Mouse (Mus musculus): ENCODE results near the gene Ccl5. TPM values are rescaled to one million over a fixed set of nuclear protein-coding genes. Genes with fewer than 3 reads are reported as not detected.

Gene Ccl5
- polyA plus RNA-seq, 1 experiment = 194 TPM

DNA sequence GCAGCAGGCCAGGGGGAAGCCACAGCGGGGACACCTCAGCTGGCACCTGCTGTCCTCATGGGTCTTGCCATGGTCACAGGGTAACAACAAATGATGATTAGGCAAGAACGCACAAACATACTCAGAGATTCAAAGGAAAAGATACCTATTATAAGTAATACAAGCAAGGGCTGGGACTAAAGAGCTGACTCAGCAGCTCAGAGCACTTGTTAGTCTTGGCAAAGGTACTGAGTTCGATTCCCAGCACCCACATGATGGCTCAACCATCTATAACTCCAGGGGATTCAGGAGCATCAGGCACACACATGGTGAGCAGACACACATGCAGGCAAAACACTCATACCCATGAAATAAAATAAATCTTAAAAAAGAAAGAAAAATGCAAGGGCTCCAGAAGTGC lies 11.1 kb upstream of the Ccl5 start:
- no peak for DNase-seq (ENCODE audit: low read depth, low spot score)
- 91% methylated on average over 3 of the region's 3 CpGs for WGBS

DNA sequence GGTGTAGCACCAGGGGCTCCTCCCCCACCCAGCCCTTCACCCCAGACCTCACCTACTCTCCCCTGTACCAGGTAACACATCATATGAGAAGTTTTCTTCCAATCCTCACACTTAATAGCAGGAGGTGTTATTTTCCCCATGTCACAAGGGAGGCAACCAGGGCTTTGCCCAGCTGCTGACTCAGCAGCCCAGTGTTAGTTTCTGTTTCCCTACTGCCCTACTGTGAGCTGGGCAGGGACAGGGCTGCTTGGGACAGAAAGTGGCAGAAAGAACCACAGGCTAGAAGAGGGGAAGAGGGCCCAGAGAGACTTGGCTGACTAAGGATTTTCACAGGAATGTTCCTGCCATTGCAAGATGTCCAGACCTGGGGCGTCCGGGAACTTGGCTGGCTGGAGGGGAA lies 10.6 kb upstream of the Ccl5 start:
- no peak for DNase-seq (ENCODE audit: low read depth, low spot score)
- 88% methylated on average over 2 of the region's 2 CpGs for WGBS

DNA sequence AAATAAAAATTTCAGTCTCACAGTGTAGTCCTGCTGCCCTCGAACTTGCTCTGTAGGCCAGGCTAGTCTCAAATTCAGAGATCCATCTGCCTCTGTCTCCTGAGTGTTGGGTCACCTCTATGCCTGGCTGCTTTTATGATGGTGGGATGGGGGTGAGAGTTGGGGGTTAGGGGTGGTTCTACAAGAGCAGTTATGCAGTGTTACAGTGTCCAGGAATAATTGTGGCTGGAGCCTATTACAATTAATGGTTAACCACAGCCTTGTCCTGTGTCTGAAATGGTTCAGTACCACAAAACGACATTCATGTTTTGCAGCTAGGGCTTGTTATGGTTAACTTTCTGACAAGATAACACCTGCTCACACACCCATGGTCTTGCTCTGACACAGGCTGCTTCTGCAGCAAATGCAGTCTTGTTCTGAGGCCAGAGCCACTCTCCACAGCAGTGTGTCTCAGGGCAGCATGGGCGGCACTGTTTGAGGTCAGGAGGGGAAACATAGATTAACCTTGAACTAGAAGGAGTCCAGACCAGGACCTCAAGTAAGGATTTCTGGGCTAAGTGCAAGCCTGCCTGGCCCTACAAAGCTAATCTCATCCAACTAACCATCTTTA lies 8.5 kb upstream of the Ccl5 start:
- DNase-seq (ENCODE audit: low read depth, low spot score) = no peak
- 60% methylated on average over 3 of the region's 3 CpGs for WGBS

DNA sequence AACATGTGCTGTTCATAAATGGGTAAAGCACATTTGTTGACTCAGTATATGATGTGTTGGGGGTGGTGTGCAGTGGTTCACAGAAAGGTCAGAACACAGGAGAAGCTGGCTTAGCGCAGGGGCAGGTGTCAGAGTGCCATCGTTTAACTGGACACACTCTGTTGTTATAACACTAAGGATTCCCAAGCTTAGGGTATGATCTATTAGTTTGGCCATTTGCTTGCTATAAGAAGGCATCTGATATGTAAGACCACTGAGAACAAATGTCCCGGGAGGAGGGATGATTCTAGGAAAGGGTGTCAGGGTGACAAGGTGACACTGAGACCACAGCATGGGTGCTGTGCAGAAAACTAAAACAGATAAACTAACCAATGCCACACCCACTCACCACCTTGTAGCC lies 6.5 kb upstream of the Ccl5 start:
- no peak for DNase-seq (ENCODE audit: low read depth, low spot score)
- WGBS = 65% methylated on average over 3 of the region's 3 CpGs

DNA sequence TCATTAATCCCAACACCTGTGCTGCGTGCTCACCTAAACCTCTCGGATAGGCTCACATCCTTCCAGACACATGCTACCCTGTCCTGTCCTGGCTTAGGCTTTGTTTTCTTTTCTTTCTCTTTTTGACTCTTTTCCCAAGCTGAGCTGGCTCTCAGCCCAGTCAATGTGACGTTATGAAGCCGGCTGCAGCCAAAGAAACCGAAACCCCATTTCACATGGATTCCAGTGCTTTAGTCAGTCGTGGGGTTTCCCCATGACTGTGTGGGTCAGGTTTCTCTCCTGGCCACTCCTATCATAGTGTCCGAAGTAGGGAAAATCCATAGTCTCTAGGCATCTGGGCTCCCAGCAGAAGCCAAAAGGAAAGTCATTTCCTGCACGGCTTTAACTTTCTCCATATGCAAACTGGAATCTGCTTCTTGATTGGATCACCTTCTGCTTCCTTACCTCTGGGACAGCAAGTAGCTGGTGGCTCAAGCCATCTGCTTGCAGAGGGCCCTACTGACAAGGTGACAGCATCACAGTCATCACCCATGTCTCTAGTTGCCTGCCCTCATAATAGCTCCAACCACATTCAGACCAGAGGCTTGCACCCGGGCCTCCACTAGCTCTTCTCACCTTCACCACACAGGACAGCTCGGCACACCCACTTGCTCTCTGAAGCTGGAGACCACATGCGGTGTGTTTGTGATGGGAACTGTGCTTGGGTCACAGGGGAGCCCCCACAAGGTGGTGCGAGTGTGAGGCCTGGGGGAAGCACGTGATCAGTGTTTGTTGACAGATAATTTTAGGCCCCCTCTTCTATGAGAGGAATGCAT lies 4.5 kb upstream of the Ccl5 start:
- 28% methylated on average over 13 of the region's 13 CpGs for WGBS
- peak; percentile 29 for DNase-seq (ENCODE audit: low read depth, low spot score)

DNA sequence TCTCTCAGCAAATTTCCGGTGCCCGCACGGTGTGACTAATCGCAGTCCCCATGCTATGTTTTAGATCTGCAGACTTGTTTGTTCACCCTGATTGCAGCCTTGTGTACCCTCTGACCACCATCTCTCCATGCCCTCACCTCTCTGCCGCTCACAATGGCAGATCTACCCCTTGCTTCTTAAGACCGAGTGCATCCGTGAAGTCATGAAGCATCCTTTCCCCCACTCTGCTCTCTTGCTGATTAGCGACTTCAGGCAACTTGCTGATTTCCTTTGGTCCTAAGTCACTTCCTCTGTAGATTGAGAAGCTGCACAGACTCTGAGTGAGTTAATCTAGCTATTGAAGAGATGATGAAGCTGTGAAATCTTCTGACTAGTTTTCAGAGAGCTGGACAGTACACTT lies 3.8 kb upstream of the Ccl5 start:
- WGBS = 61% methylated on average over 8 of the region's 8 CpGs
- no peak for DNase-seq (ENCODE audit: low read depth, low spot score)

DNA sequence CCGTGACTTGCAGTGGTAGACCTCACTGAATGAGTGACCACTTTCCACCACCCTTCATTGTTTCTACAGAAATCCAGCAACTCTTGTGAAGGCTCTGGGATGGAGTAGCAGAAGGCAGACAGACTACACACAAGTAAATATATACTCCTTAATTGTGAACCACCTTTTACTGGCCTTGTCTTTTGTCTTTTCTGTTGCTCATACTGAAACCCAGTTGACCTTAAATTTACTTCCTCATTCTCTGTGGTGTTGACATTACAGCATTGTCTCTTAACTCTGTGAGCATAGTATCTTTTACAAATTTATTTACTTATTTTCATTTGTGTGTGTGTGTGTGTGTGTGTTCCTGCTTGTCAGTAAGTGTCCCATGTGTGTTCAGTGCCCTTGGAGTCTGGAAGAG lies 2.9 kb upstream of the Ccl5 start:
- no peak for DNase-seq (ENCODE audit: low read depth, low spot score)
- WGBS = 97% methylated on average over 1 of the region's 1 CpGs

DNA sequence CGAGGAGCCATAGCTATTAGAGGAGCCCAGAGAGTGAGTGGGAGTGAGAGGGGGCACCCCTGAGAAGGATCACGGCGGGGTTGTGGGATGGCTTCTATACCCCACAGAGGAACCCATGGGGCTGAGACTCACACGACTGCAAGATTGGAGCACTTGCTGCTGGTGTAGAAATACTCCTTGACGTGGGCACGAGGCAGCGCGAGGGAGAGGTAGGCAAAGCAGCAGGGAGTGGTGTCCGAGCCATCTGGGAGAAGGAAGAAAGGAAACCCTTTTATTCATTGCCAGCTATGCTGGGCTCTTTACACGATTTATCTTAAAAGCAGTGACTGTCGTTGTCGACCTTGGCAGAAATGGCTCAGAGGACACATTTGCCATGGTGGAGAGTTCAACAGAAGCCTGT lies 1.3 kb downstream of the Ccl5 start:
- WGBS = 83% methylated on average over 12 of the region's 12 CpGs
- no peak for DNase-seq (ENCODE audit: low read depth, low spot score)

DNA sequence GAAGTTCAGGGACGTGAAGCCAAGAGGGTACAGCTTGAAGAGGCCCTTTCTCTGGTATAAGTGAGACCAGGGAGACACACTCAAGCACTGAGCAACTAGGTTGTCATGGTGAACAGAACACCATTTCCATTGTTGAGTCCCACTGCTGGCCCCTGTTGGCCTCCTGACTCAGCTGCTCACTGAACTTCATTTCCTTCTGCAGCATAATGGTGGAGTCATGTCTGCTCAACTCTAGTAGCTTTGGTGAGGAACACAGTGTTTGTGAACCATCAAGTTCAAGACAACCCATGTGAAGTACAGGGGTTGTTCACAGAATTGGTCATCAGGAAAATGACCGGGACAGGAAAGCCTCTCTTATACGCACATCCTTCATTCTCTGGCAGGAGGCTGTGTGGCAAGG lies 8.2 kb downstream of the Ccl5 start, which contains the start of gene Heatr9:
TSS of gene Heatr9 (minus strand) at position 101 of the 400 bp plus-strand sequence.
- no peak for DNase-seq (ENCODE audit: low read depth, low spot score)
- WGBS = 89% methylated on average over 3 of the region's 3 CpGs

DNA sequence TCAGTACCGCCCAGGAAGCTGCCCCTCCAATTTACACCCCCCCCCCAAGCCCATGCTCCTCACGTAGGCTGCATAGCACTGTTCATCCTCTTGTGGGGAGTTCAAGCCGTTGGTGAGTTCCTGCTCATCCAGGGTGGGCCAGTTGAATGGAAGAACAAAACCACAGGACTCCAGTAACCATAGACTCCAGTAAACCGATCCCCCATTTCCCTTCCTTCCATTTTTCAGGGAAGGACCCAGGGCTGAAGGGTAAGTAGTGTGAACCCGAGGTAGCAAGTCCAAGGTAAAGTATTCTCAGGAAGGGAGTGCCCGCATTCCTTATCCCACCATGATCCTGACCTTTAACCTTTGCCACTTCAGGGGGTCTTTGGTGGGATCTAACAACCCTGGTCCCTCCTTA lies 11.9 kb downstream of the Ccl5 start:
- 75% methylated on average over 6 of the region's 6 CpGs for WGBS

DNA sequence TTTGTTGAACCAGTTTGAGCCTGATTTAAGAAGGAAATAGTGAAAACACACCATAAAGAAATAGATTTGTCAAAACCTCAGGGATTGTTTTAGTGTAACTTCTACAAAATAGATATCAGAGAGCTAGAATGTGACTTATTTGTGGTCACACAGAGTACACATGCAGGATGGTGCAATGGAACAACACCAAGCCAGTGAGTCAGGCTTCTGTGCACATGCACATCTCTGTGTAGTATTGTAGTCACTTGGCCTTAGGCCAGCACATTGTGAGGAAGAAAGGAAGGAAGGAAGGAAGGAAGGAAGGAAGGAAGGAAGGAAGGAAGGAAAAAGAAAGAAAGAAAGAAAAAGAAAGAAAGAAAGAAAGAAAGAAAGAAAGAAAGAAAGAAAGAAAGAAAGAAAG lies 13.2 kb downstream of the Ccl5 start:
- DNase-seq (ENCODE audit: low read depth, low spot score) = no peak

More for the DNA sequence above, 11.9 kb downstream of the Ccl5 start:
- DNase-seq (ENCODE audit: low read depth, low spot score) = no peak

DNA sequence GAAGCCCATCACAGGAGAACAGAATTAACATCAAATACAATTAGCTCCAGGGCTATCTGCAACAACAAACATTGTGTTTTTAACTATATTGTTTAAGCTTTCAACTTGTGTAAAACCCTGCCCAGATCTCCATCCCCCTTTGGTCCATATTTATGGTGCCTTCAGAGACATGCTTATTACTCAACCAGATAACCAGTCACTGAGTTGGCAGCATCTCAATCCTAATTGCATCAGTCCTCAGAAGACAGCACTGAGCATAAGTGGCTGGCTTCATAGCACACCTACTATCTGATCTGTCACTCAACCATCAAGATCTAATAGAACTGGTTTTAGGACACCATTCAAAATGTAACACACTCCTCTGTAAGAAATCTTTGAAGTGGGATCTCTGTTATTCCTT lies 20.8 kb downstream of the Ccl5 start:
- DNase-seq (ENCODE audit: low read depth, low spot score) = no peak

DNA sequence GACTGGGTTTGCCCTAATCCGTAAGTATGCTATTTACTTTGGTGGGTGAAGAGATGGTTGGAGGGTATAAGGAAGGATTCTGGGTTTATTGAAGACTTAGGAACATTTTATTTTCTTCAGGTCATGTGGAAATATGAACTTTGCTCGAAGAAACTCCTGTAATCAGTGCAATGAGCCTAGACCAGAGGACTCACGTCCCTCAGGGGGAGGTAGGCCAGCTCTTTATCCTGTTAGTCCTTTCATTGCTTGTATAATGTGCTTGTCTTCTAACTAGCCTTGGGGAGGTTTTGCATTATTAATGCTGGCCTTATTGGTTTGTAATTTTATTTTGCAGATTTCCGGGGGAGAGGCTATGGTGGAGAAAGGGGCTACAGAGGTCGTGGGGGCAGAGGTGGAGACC lies 26.0 kb downstream of the Ccl5 start:
- no peak for DNase-seq (ENCODE audit: low read depth, low spot score)
- WGBS = 83% methylated on average over 5 of the region's 5 CpGs

DNA sequence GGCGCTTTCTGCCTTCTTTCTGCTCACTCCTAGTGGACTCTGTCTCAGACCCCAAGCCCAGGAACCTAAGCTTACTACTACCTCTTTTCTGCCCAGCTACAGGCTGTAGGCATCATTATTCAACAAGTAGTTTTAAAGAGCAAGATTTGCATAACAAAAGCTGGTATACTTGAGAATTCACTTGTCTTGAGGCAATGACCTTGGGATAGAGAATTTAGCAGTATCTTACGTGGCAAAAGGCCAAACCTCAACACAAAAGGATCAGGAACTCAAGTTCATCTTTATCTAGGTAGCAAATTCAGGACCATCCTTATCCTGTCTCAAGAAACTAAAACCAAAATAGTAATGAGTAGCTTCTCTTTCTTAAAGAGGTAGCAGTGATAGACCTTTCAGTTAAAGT lies 34.7 kb downstream of the Ccl5 start:
- DNase-seq (ENCODE audit: low read depth, low spot score) = no peak
- 89% methylated on average over 2 of the region's 2 CpGs for WGBS

DNA sequence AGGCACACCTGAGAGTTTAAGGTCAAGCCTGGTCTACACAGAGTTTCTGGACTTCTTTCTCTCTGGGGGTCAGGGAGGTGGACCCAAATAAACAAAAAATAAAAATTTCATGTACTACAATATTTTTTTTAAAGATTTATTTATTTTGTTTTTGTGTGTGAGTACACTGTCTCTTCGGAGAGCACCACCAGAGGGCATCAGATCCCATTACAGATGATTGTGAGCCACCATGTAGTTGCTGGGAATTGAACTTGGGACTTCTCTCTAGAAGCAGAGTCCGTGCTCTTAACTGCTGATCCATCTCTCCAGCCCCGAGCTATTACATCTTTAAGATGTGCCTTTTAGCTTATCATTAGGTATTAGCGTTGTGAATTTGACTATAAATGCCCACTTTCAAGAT lies 38.8 kb downstream of the Ccl5 start:
- DNase-seq (ENCODE audit: low read depth, low spot score) = no peak
- 79% methylated on average over 4 of the region's 4 CpGs for WGBS

Other genes with a start within 250 kb of the Ccl5 start
- not detected in 2 replicates for gene Slfn14, start 243.8 kb downstream of the Ccl5 start, polyA plus RNA-seq (2012; rRNA removed)
- gene Ap2b1, start 231.5 kb downstream of the Ccl5 start, polyA plus RNA-seq (2012; rRNA removed) = 32.1 and 43.9 TPM in 2 replicates
- 6.9 and 8.9 TPM in 2 replicates for gene Pex12, start 227.9 kb downstream of the Ccl5 start, polyA plus RNA-seq (2012; rRNA removed)
- gene Rasl10b, start 121.4 kb downstream of the Ccl5 start, polyA plus RNA-seq (2012; rRNA removed) = 0.84 and 1.1 TPM in 2 replicates
- 0.38 and 0.48 TPM in 2 replicates for gene Gas2l2, start 101.1 kb downstream of the Ccl5 start, polyA plus RNA-seq (2012; rRNA removed)
- 1.6 and 1.7 TPM in 2 replicates for gene 1700020L24Rik, start 92.8 kb downstream of the Ccl5 start, polyA plus RNA-seq (2012; rRNA removed)
- gene Mmp28, start 67.4 kb downstream of the Ccl5 start, polyA plus RNA-seq (2012; rRNA removed) = 2.1 and 5.6 TPM in 2 replicates
- 10.5 and 13.9 TPM in 2 replicates for gene Taf15, start 57.4 kb downstream of the Ccl5 start, polyA plus RNA-seq (2012; rRNA removed)
- gene Heatr9, start 8.3 kb downstream of the Ccl5 start, polyA plus RNA-seq (2012; rRNA removed) = 0.04 and 0.05 TPM in 2 replicates
- 9.1 and 16.9 TPM in 2 replicates for gene Ccl9, start 48.1 kb upstream of the Ccl5 start, polyA plus RNA-seq (2012; rRNA removed)
- 122 and 165 TPM in 2 replicates for gene Ccl6, start 62.6 kb upstream of the Ccl5 start, polyA plus RNA-seq (2012; rRNA removed)
- gene Rpl9-ps1, start 115.1 kb upstream of the Ccl5 start, polyA plus RNA-seq (2012; rRNA removed) = not detected in 2 replicates
- 2.1 and 2.5 TPM in 2 replicates for gene Ccl3, start 118.8 kb upstream of the Ccl5 start, polyA plus RNA-seq (2012; rRNA removed)
- 2.7 and 4.5 TPM in 2 replicates for gene Ccl4, start 132.1 kb upstream of the Ccl5 start, polyA plus RNA-seq (2012; rRNA removed)
- 3.3 and 5.8 TPM in 2 replicates for gene Wfdc17, start 173.5 kb upstream of the Ccl5 start, polyA plus RNA-seq (2012; rRNA removed)
- gene Wfdc18, start 178.5 kb upstream of the Ccl5 start, polyA plus RNA-seq (2012; rRNA removed) = not detected in 2 replicates
- 0.86 and 2.0 TPM in 2 replicates for gene Wfdc21, start 216.4 kb upstream of the Ccl5 start, polyA plus RNA-seq (2012; rRNA removed)
- 12.1 and 24.6 TPM in 2 replicates for gene Heatr6, start 223.2 kb upstream of the Ccl5 start, polyA plus RNA-seq (2012; rRNA removed)

Measured in large intestine, adult 2 months (tissue).